Mouse (Mus musculus) hindbrain, embryonic 13.5 days (tissue): ENCODE measurements around the gene Gm7029. TPM values are rescaled to one million over a fixed set of nuclear protein-coding genes. Genes with fewer than 3 reads are reported as not detected.

Experiments
- ATAC-seq: fragments of 200-750 bp; cut with Nextera tagmentation; 2 replicates; pipeline ENCODE4 v1.8.0; 2017; ENCODE audit warnings: moderate TSS enrichment; ENCODE audit not compliant: low FRiP score
- H3K27ac ChIP-seq: fragments of 300-500 bp; sonication (generic); 2 replicates; pipeline ENCODE4 v1.5.1; 2015; ENCODE audit warnings: inconsistent platforms, mild to moderate bottlenecking, moderate library complexity
- H3K27me3 ChIP-seq: fragments of 300-500 bp; sonication (generic); 2 replicates; pipeline ENCODE4 v1.6.1; 2015; ENCODE audit warnings: mild to moderate bottlenecking, inconsistent platforms
- H3K36me3 ChIP-seq: fragments of 300-500 bp; sonication (generic); 2 replicates; pipeline ENCODE4 v1.6.1; 2015; ENCODE audit warnings: mild to moderate bottlenecking, inconsistent platforms
- H3K4me1 ChIP-seq: fragments of 300-500 bp; sonication (generic); replicated peaks from 2 replicates; pipeline ENCODE4 v1.6.1; 2015; ENCODE audit warnings: inconsistent platforms
- H3K4me2 ChIP-seq: fragments of 300-500 bp; sonication (generic); 2 replicates; pipeline ENCODE4 v1.6.1; 2015; ENCODE audit warnings: inconsistent platforms, mild to moderate bottlenecking, moderate library complexity
- H3K4me3 ChIP-seq: fragments of 300-500 bp; sonication (generic); 2 replicates; pipeline ENCODE4 v1.5.1; 2015; ENCODE audit warnings: mild to moderate bottlenecking, inconsistent platforms
- H3K9ac ChIP-seq: fragments of 300-500 bp; sonication (generic); 2 replicates; pipeline ENCODE4 v1.6.1; 2015; ENCODE audit warnings: mild to moderate bottlenecking, inconsistent platforms
- H3K9me3 ChIP-seq: fragments of 300-500 bp; sonication (generic); 2 replicates; pipeline ENCODE4 v1.6.1; 2016; ENCODE audit warnings: inconsistent platforms
- WGBS: fragments of 180-500 bp; shearing (Covaris S2); methylation state at CpG from one replicate; pipeline ENCODE4 v1.1.7; 2015; 5-methylcytosine and 5-hydroxymethylcytosine counted together
- polyA plus RNA-seq: library from polyadenylated mRNA; unstranded; fragments of >200 nt; fragmentation: Nextera tagmentation; extraction: Ambion mirVana; gene quantifications from 2 replicates; pipeline ENCODE4 v1.2.1, GENCODE M21; 2015

Gene Gm7029
- polyA plus RNA-seq, 1 experiment from 2014 or later: not detected

DNA sequence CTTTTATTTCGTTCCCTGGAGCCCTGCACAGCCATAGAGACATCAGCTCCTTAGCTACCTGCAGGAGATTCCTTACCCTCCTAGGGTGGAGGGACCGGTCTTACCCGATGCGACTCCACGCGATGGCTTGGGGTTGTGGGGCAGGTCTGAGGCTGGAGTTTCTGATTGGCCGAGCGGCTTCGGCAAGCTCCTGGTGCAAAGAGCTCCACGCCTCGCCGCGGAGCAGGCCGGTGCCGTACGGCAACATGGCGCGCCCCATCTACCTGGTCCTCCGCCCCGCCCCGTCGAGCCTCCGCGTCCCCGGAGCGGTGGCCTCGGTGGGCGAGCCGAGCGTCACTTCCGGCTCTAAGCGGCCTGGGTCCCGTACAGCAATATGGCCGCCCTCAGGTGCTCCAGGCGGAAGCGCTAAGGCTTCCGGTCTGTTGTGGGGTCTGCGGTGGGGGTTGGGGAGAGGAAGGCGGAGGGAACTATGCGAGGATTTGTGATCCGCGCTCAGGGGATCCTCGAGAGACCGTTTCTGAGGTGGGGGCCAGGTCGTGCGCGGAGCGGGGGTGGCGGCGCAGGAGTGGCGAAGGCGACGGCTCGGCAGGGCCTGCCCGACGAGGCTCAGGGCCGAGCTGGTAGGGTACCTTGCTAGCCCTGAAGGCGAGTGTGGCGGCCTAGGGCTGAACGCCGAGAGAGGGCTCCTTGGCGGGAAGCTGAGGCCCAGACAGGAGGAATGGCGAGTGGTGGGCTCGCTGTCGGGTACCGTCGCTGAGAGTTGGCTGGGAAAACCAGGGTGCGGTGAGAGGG lies 35.6 kb downstream of the Gm7029 start, which contains the start of gene Daxx:
Gene Daxx (plus strand): TSS at position 338 of the 792 bp plus-strand sequence.
- Histone ChIP-seq H3K9me3 (no peaks in the 10 kb centered on the region), H3K36me3 (peaks cover 35% of the 10 kb centered on the region), H3K9ac (peak within 1 kb of the TSS; percentile 92), H3K4me3 (peak within 1 kb of the TSS; percentile 79), H3K4me1 (peaks cover 43% of the 10 kb centered on the region), H3K4me2 (peak within 1 kb of the TSS; percentile 92), H3K27ac (peak within 1 kb of the TSS; percentile 95), H3K27me3 (no peaks in the 10 kb centered on the region)
- peak; percentile 96 for ATAC-seq
- under 1% methylated on average over 68 of the region's 68 CpGs for WGBS

DNA sequence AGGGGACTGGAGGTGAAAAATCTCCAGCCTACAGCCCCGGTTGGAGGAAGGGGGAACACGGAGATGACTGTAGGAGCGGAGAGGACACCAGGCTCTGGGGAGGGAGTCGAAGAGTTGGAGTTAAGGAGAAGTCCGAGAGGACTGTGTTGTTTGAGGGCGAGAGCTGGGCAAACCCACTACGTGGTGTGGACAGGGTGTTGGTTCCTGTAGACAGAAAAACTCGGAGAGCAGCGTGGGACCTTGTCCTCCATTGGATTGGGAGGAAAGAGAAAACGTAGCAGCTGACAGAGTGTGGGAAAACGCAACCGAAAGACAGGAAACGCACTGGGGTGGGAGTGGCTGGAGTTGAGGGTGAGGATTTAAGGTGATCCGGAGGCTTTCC lies 36.2 kb downstream of the Gm7029 start:
- ATAC-seq: no peak; the same call in 1 of the 2 replicates
- no peaks in the 10 kb centered on the region for H3K27me3 ChIP-seq
- H3K9me3 ChIP-seq: no peaks in the 10 kb centered on the region
- H3K4me2 ChIP-seq: peak overlapping the region; percentile 92
- H3K27ac ChIP-seq: peak overlapping the region; percentile 89
- peaks cover 41% of the 10 kb centered on the region for H3K36me3 ChIP-seq
- WGBS: 2% methylated on average over 14 of the region's 14 CpGs
- peaks cover 48% of the 10 kb centered on the region for H3K4me1 ChIP-seq
- peak overlapping the region; percentile 92 for H3K9ac ChIP-seq
- peak overlapping the region; percentile 79 for H3K4me3 ChIP-seq

DNA sequence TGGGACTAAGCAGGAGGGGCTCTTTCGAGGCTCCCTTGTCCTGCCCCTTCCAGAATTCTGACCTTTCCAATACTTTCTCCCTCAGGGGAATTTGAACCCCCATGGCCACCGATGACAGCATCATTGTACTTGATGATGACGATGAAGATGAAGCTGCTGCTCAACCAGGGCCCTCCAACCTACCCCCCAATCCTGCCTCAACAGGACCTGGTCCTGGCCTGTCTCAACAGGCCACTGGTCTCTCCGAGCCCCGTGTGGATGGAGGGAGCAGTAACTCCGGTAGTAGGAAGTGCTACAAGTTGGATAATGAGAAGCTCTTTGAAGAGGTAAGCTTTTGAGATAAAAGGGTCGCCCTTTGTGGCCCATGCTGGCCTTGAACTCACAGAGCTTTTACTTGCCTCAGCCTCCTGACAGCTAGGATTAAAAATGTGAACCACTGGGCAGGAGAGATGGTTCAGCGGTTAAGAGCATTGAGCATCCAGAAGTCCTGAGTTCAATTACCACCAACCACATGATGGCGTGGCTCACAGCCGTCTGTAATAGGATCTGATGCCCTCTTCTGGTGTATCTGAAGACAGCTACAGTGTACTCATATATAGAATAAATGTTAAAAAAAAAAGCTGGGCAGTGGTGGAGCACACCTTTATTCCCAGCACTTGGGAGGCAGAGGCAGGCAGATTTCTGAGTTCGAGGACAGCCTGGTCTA lies 36.9 kb downstream of the Gm7029 start:
- Histone ChIP-seq H3K4me2 (peak overlapping the region; percentile 92), H3K27ac (peak overlapping the region; percentile 89), H3K9ac (peak overlapping the region; percentile 92), H3K4me3 (peak overlapping the region; percentile 79), H3K9me3 (no peaks in the 10 kb centered on the region), H3K27me3 (no peaks in the 10 kb centered on the region), H3K36me3 (peaks cover 44% of the 10 kb centered on the region), H3K4me1 (peaks cover 55% of the 10 kb centered on the region)
- no peak for ATAC-seq
- 55% methylated on average over 11 of the region's 11 CpGs for WGBS

DNA sequence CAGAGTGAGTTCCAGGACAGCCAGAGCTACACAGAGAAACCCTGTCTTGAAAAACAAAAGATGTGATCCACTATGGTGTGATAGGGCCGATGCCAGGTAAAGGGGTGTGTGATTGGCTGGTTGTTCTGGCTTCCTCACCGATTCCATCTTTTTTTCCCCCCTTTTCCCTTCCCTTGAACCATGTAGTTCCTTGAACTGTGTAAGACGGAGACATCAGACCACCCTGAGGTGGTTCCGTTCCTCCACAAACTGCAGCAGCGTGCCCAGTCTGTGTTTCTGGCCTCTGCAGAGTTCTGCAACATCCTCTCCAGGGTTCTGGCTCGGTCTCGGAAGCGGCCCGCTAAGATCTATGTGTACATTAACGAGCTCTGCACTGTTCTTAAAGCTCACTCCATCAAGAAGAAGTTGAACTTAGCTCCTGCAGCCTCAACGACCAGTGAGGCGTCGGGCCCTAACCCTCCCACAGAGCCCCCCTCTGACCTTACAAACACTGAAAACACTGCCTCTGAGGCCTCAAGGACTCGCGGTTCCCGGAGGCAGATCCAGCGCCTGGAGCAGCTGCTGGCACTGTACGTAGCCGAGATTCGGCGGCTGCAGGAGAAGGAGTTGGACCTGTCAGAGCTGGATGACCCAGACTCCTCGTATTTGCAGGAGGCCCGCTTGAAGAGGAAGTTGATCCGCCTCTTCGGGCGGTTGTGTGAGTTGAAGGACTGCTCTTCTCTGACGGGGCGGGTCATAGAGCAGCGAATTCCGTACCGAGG lies 37.6 kb downstream of the Gm7029 start:
- Histone ChIP-seq H3K4me3 (no peak overlapping the region), H3K9me3 (no peaks in the 10 kb centered on the region), H3K4me1 (peaks cover 55% of the 10 kb centered on the region), H3K36me3 (peaks cover 44% of the 10 kb centered on the region), H3K4me2 (no peak overlapping the region), H3K27ac (no peak overlapping the region), H3K9ac (no peak overlapping the region), H3K27me3 (no peaks in the 10 kb centered on the region)
- no peak for ATAC-seq
- WGBS: 91% methylated on average over 31 of the region's 31 CpGs

DNA sequence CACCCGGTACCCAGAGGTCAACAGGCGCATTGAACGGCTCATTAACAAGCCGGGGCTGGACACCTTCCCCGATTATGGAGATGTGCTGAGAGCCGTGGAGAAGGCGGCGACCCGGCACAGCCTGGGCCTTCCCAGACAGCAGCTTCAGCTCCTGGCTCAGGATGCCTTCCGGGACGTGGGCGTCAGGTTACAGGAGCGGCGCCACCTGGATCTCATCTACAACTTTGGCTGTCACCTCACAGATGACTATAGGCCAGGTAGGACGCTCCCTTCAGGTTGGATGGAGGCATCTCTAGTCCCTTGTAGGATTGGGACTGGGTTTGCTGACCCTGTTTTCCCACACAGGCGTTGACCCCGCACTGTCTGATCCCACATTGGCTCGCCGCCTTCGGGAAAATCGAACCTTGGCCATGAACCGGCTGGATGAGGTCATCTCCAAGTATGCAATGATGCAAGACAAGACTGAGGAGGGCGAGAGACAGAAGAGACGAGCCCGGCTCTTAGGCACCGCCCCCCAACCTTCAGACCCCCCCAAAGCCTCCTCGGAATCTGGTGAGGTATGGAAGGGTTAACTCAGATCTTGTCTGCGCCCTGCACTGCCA lies 38.3 kb downstream of the Gm7029 start:
- no peaks in the 10 kb centered on the region for H3K27me3 ChIP-seq
- no peak overlapping the region for H3K4me2 ChIP-seq
- H3K9ac ChIP-seq: peak overlapping the region; percentile 8; the same call in 1 of the 2 replicates
- H3K4me3 ChIP-seq: no peak overlapping the region
- ATAC-seq: no peak
- peaks cover 44% of the 10 kb centered on the region for H3K36me3 ChIP-seq
- peaks cover 61% of the 10 kb centered on the region for H3K4me1 ChIP-seq
- H3K9me3 ChIP-seq: no peaks in the 10 kb centered on the region
- no peak overlapping the region for H3K27ac ChIP-seq
- 91% methylated on average over 28 of the region's 28 CpGs for WGBS

DNA sequence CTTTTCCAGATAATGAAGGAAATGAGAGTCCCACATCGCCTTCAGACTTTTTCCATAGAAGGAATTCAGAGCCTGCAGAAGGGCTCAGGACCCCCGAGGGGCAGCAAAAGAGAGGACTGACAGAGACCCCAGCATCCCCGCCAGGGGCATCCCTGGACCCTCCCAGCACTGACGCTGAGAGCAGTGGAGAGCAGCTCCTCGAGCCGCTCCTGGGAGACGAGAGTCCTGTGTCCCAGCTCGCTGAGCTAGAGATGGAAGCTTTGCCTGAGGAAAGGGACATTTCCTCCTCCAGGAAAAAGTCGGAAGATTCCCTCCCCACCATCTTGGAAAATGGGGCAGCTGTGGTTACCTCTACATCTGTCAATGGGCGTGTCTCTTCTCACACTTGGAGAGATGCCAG lies 39.6 kb downstream of the Gm7029 start:
- WGBS: 92% methylated on average over 10 of the region's 10 CpGs
- peaks cover 5% of the 10 kb centered on the region for H3K27me3 ChIP-seq
- H3K9ac ChIP-seq: no peak overlapping the region
- no peaks in the 10 kb centered on the region for H3K9me3 ChIP-seq
- no peak overlapping the region for H3K4me2 ChIP-seq
- peaks cover 65% of the 10 kb centered on the region for H3K4me1 ChIP-seq
- peaks cover 55% of the 10 kb centered on the region for H3K36me3 ChIP-seq
- no peak overlapping the region for H3K27ac ChIP-seq
- ATAC-seq: no peak
- H3K4me3 ChIP-seq: no peak overlapping the region

DNA sequence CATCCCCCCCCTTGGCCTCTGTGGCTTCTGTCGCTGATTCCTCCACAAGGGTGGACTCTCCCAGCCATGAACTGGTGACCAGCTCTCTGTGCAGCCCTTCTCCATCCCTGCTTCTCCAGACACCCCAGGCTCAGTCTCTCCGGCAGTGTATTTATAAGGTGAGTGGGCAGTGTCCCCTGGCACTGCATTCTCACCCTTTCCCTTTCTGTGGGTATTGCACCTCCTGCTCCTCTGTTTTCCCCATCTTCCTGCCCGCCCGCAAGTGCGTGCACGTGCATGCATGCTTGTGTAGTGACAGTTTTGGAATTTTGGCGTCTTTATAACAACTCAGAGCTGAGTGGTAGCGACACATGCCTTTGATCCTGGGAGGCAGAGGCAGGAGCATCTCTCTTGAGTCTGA lies 40.3 kb downstream of the Gm7029 start:
- Histone ChIP-seq H3K9me3 (no peaks in the 10 kb centered on the region), H3K4me3 (no peak overlapping the region), H3K4me2 (no peak overlapping the region), H3K36me3 (peaks cover 55% of the 10 kb centered on the region), H3K4me1 (peaks cover 70% of the 10 kb centered on the region), H3K9ac (0 out of 2 replicates have a peak overlapping the region, but pooled peaks have one; percentile 35), H3K27me3 (peaks cover 11% of the 10 kb centered on the region), H3K27ac (no peak overlapping the region)
- ATAC-seq: no peak
- 97% methylated on average over 8 of the region's 8 CpGs for WGBS

DNA sequence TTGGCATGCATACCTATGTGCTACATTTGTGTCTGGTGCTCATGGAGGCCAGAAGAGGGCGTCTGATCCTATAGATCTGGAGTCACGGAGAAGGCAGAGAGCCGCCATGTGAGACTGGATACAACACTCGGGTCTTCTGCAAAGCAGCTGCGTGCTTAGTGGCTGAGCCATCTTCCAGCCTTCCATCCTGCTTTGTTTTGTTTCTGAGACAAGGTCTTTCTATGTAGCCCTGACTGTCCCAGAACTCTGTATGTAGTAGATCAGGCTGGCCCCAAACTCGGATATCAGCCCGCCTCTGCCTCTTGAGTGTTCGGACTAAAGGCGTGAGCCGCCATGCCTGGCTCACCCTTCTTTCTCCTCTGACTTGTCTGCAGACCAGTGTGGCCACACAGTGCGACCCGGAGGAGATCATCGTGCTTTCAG lies 41.3 kb downstream of the Gm7029 start:
- Histone ChIP-seq H3K27me3 (peaks cover 14% of the 10 kb centered on the region), H3K9ac (peak overlapping the region; percentile 67), H3K4me2 (peak overlapping the region; percentile 63), H3K36me3 (peaks cover 55% of the 10 kb centered on the region), H3K4me1 (peaks cover 78% of the 10 kb centered on the region), H3K4me3 (peak overlapping the region; percentile 51), H3K9me3 (no peaks in the 10 kb centered on the region), H3K27ac (no peak overlapping the region)
- ATAC-seq: no peak
- 68% methylated on average over 13 of the region's 13 CpGs for WGBS

DNA sequence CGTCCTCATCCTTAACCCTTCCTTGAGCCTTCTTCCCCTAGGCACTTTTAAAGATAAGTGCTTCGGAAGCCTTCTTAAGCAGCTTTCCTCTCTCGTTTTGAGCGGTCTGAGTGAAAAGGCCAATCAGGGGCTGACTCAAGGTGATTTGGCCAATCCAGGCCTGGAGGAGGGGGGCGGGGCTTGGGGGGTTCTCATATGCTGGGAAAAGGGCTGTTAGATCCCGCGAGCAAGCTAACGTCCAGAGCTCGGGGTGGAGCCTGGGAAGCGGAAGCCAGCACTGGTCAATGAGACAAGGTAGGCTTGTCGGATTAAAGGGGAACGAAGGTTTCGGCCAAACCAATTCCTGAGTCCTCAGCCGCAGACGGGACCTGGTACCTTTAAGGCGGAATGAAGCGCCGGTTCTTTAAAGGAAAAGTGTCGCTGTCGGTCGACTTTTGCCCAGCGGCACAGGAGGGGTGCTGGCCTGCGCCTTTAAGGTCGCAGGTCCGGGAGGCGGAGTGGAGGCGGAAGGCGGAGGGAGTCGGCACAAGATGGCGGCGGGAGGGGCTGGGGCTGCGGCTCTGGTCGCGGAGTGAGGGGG lies 42.1 kb downstream of the Gm7029 start, which contains the start of the genes Tapbp and Zbtb22:
Gene Tapbp (plus strand): TSS at position 229 of the 580 bp plus-strand sequence.
Gene Zbtb22 (plus strand): TSS at position 234 of the 580 bp plus-strand sequence.
- H3K36me3 ChIP-seq: peaks cover 53% of the 10 kb centered on the region
- peaks cover 78% of the 10 kb centered on the region for H3K4me1 ChIP-seq
- peak within 1 kb of the TSS; percentile 63 for H3K4me2 ChIP-seq
- peak within 1 kb of the TSS; percentile 51 for H3K4me3 ChIP-seq
- H3K27me3 ChIP-seq: peaks cover 14% of the 10 kb centered on the region
- H3K9ac ChIP-seq: peak within 1 kb of the TSS; percentile 67
- peak; percentile 91 for ATAC-seq
- peak within 1 kb of the TSS; percentile 83 for H3K27ac ChIP-seq
- H3K9me3 ChIP-seq: no peaks in the 10 kb centered on the region
- under 1% methylated on average over 30 of the region's 34 CpGs for WGBS

DNA sequence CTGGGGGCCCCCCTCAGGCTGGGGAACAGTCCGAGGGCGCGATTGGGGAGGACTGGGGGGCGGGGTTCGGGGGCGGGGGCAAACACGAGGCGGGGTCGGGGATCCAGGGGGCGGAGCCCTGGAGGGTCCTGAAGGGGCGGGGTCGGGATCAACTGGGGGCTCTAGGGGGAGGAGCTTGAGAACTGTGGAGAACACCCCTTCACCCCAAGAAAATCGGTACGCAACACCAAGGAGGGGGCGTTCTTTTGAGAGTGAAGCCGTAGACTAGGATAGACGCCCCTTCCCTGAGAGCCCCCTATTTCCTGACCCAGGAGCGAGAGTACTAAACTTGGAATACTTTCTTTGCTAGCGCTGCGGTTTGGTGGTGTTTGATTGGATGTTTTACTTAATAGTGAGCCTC lies 42.7 kb downstream of the Gm7029 start:
- H3K4me3 ChIP-seq: peak overlapping the region; percentile 51
- peak; percentile 36 for ATAC-seq
- peaks cover 78% of the 10 kb centered on the region for H3K4me1 ChIP-seq
- H3K9me3 ChIP-seq: no peaks in the 10 kb centered on the region
- peaks cover 48% of the 10 kb centered on the region for H3K36me3 ChIP-seq
- H3K9ac ChIP-seq: peak overlapping the region; percentile 67
- under 1% methylated on average over 15 of the region's 20 CpGs for WGBS
- peak overlapping the region; percentile 83 for H3K27ac ChIP-seq
- peak overlapping the region; percentile 63 for H3K4me2 ChIP-seq
- H3K27me3 ChIP-seq: peaks cover 14% of the 10 kb centered on the region

DNA sequence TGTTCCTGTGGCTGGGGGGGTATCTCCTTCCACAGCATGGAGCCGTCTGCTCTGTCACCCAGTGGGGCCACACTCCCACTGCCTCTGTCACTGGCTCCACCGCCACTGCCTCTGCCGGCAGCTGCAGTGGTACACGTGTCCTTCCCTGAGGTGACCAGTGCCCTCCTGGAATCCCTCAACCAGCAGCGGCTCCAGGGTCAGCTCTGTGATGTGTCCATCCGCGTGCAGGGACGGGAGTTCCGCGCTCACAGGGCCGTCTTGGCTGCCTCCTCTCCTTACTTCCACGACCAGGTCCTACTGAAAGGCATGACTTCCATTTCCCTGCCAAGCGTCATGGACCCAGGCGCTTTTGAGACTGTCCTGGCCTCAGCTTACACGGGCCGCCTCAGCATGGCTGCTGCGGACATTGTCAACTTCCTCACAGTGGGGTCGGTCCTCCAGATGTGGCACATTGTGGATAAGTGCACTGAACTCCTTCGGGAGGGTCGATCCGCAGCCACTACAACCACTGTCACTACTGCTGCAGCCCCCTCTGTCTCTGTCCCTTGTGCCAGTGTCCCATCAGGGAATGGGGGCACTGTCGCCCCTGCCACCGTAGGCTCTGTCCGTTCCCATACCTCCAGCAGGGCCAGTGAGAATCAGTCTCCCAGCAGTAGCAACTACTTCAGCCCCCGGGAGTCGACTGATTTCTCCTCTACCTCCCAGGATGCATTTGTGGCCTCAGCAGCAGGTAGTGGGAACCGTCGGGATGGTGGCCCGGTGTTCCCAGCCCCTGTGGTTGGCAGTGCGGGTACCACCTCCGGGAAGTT lies 43.4 kb downstream of the Gm7029 start:
- peaks cover 40% of the 10 kb centered on the region for H3K36me3 ChIP-seq
- H3K9ac ChIP-seq: peak overlapping the region; percentile 67
- H3K4me3 ChIP-seq: peak overlapping the region; percentile 51
- H3K9me3 ChIP-seq: no peaks in the 10 kb centered on the region
- no peak for ATAC-seq
- WGBS: 74% methylated on average over 31 of the region's 31 CpGs
- peak overlapping the region; percentile 63 for H3K4me2 ChIP-seq
- peaks cover 14% of the 10 kb centered on the region for H3K27me3 ChIP-seq
- no peak overlapping the region for H3K27ac ChIP-seq
- peaks cover 73% of the 10 kb centered on the region for H3K4me1 ChIP-seq
